In the genomic region with DNA sequence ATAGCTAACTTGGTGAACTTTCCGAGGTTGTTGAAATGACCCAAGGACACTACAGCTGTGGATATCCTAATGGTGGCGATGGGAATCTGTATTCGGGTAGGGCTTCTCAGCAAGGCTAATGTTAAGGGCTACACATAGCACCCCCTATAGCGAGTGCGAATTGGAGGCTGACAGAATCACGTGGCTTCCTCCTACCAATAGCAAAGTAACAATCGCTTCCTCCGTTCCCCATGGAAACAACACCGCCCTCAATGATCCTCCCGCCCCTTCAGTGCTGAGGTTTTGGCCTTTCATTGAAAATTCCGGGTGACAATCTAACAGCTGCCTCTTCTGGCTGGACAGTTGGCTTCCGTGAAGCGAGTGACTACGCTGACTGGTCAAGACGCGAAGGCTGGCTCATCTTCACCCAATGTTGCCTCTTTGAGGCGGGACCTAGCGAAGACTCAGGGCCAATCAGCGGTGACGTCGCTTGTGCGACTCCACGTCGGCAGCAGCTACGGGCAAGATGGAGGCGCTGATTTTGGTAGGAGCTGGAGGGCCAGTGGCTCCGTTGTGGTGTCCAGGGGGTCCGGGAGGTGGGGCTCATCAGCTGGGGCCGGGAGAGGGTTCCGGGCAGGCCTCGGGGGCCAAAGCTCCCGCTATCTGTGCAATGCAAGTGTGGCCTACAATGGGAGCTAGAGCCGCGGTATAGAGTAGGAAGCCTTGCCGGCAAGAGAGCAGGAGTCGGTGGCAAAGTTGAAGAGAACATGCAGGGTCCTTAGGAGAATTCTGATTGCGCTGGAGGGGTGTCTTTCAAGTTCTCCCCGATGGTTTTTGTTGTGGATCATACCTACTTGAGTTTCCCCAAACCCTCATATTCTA, we compare ENCODE assay signal across 8 mouse cellular contexts. TPM values are rescaled to one million over a fixed set of nuclear protein-coding genes. Genes with fewer than 3 reads are reported as not detected.
DNase-seq lines count a peak whose midpoint lies in the region; ATAC-seq and TF ChIP-seq lines count a peak whose summit lies in the region.

Gene Copz1, plus strand, starts transcription at position 296 of the 861 bp plus-strand sequence.

- TF ChIP-seq POLR2A in CH12.LX (IDR thresholded peaks at IDR 0.05; ENCODE audit: low read depth, low read length): peak; percentile 91

- H3K4me3 ChIP-seq in CH12.LX (replicated peaks in 1 of 3; ENCODE audit: low read depth in 2 of 3, low read length in 2 of 3, poor library complexity in 1 of 3): peak within 1 kb of the TSS; percentile 68 to 91 (median 74)
- peak within 1 kb of the TSS; percentile 85 for H3K4me3 ChIP-seq in forebrain, embryonic 11.5 days (ENCODE audit: low read depth, low read length)
- peak within 1 kb of the TSS; percentile 95 for H3K4me3 ChIP-seq in heart, embryonic 16.5 days (ENCODE audit: low read length)
- H3K4me3 ChIP-seq in liver, embryonic 15.5 days (replicated peaks): peak within 1 kb of the TSS; percentile 88
- H3K4me3 ChIP-seq in neural tube, embryonic 12.5 days: peak within 1 kb of the TSS; percentile 84

- H3K27ac ChIP-seq in CH12.LX (ENCODE audit: insufficient read depth, low read depth): no peak within 1 kb of the TSS
- no peak within 1 kb of the TSS for H3K27ac ChIP-seq in forebrain, embryonic 11.5 days (ENCODE audit: low read depth, low read length)
- peak within 1 kb of the TSS; percentile 57 for H3K27ac ChIP-seq in heart, embryonic 16.5 days (ENCODE audit: low read length)
- H3K27ac ChIP-seq in liver, embryonic 15.5 days (replicated peaks): peak within 1 kb of the TSS; percentile 89
- no peak within 1 kb of the TSS for H3K27ac ChIP-seq in neural tube, embryonic 12.5 days

- H3K9ac ChIP-seq in CH12.LX (ENCODE audit: insufficient read depth, low read depth): peak within 1 kb of the TSS; percentile 82
- H3K9ac ChIP-seq in forebrain, embryonic 11.5 days (ENCODE audit: low read length): peak within 1 kb of the TSS; percentile 90
- H3K9ac ChIP-seq in heart, embryonic 16.5 days (ENCODE audit: low read length): peak within 1 kb of the TSS; percentile 94
- H3K9ac ChIP-seq in liver, embryonic 15.5 days: peak within 1 kb of the TSS; percentile 84
- H3K9ac ChIP-seq in neural tube, embryonic 12.5 days: peak within 1 kb of the TSS; percentile 84

- H3K4me2 ChIP-seq in CH12.LX (ENCODE audit: insufficient read depth, low read depth, poor library complexity, severe bottlenecking): peak within 1 kb of the TSS; percentile 99
- peak within 1 kb of the TSS; percentile 64 for H3K4me2 ChIP-seq in forebrain, embryonic 11.5 days (ENCODE audit: low read depth, low read length, severe bottlenecking)
- H3K4me2 ChIP-seq in heart, embryonic 16.5 days (ENCODE audit: low read depth, low read length): peak within 1 kb of the TSS; percentile 86
- H3K4me2 ChIP-seq in liver, embryonic 15.5 days: peak within 1 kb of the TSS; percentile 77
- peak within 1 kb of the TSS; percentile 74 for H3K4me2 ChIP-seq in neural tube, embryonic 12.5 days (replicated peaks)

- H3K36me3 ChIP-seq in CH12.LX (replicated peaks in 1 of 2; ENCODE audit: control insufficient read depth in 1 of 2, insufficient read depth in 1 of 2, low read length in 1 of 2): peaks cover under 1 to 10% of the 10 kb centered on the region in 2 experiments
- H3K36me3 ChIP-seq in forebrain, embryonic 11.5 days (ENCODE audit: control insufficient read depth, insufficient read depth, low read length): no peaks in the 10 kb centered on the region
- no peaks in the 10 kb centered on the region for H3K36me3 ChIP-seq in heart, embryonic 16.5 days (ENCODE audit: control insufficient read depth, insufficient read depth)
- H3K36me3 ChIP-seq in liver, embryonic 15.5 days (replicated peaks): peaks cover 13% of the 10 kb centered on the region
- no peaks in the 10 kb centered on the region for H3K36me3 ChIP-seq in neural tube, embryonic 12.5 days

- dilution Hi-C loops in CH12.LX (cut with MboI; ENCODE audit: extremely low pct_ligation_motif_present, extremely low pct_unique_long_range_greater_than_20kb, low sequenced_read_pairs): no loop called here

- WGBS in forebrain, embryonic 11.5 days: under 1% methylated on average over 38 of the region's 38 CpGs
- under 1% methylated on average over 38 of the region's 38 CpGs for WGBS in heart, embryonic 16.5 days
- under 1% methylated on average over 38 of the region's 38 CpGs for WGBS in liver, embryonic 15.5 days (ENCODE audit: insufficient replicate concordance)
- under 1% methylated on average over 38 of the region's 38 CpGs for WGBS in neural tube, embryonic 12.5 days

- ATAC-seq in forebrain, embryonic 11.5 days (replicated peaks; ENCODE audit: low FRiP score): peak; percentile 99
- peak; percentile 97 for ATAC-seq in heart, embryonic 16.5 days (replicated peaks; ENCODE audit: extremely low read depth, insufficient read depth, low FRiP score)
- ATAC-seq in liver, embryonic 15.5 days (ENCODE audit: insufficient read depth): peak; percentile 98
- ATAC-seq in neural tube, embryonic 12.5 days (ENCODE audit: low FRiP score, low read depth): peak; percentile 99

- peak; percentile 100 for DNase-seq in CH12.LX (ENCODE audit: extremely low read depth)
- peak; percentile 99 for DNase-seq in c-Kit-positive CD71-positive TER-119-negative erythroid progenitor cells, embryonic 14.5 days (ENCODE audit: low read depth)
- DNase-seq in forebrain, embryonic 11.5 days (ENCODE audit: low spot score): peak; percentile 96
- DNase-seq in kidney, postnatal 36 days: peak; percentile 96 to 99
- DNase-seq in telencephalon, adult 2 months (ENCODE audit: low read depth, low spot score): peak; percentile 100

- no peak for TF ChIP-seq EP300 in CH12.LX (IDR thresholded peaks at IDR 0.05; ENCODE audit: low read length)

- no peaks in the 10 kb centered on the region for H3K9me3 ChIP-seq in CH12.LX (replicated peaks; ENCODE audit: low read length)
- no peaks in the 10 kb centered on the region for H3K9me3 ChIP-seq in forebrain, embryonic 11.5 days (ENCODE audit: control insufficient read depth, low read length)
- H3K9me3 ChIP-seq in heart, embryonic 16.5 days (replicated peaks; ENCODE audit: control insufficient read depth, low read length): no peaks in the 10 kb centered on the region
- no peaks in the 10 kb centered on the region for H3K9me3 ChIP-seq in liver, embryonic 15.5 days (replicated peaks)
- H3K9me3 ChIP-seq in neural tube, embryonic 12.5 days: no peaks in the 10 kb centered on the region

- no peaks in the 10 kb centered on the region for H3K27me3 ChIP-seq in CH12.LX (replicated peaks)
- H3K27me3 ChIP-seq in forebrain, embryonic 11.5 days (ENCODE audit: control insufficient read depth, insufficient read depth, low read length): no peaks in the 10 kb centered on the region
- H3K27me3 ChIP-seq in heart, embryonic 16.5 days (ENCODE audit: control insufficient read depth, insufficient read depth, low read length): no peaks in the 10 kb centered on the region
- H3K27me3 ChIP-seq in liver, embryonic 15.5 days: no peaks in the 10 kb centered on the region
- no peaks in the 10 kb centered on the region for H3K27me3 ChIP-seq in neural tube, embryonic 12.5 days (replicated peaks)

- H3K4me1 ChIP-seq in CH12.LX (ENCODE audit: control insufficient read depth in 1 of 2, insufficient read depth in 2 of 2): peaks cover 0 to 28% of the 10 kb centered on the region in 2 experiments; a peak in 2 of 4 replicates
- H3K4me1 ChIP-seq in forebrain, embryonic 11.5 days (replicated peaks; ENCODE audit: control insufficient read depth, insufficient read depth, low read length): 0 out of 2 replicates have a peak, but pooled peaks cover 5% of the 10 kb centered on the region
- peaks cover 10% of the 10 kb centered on the region for H3K4me1 ChIP-seq in heart, embryonic 16.5 days (ENCODE audit: control insufficient read depth, insufficient read depth, low read length)
- H3K4me1 ChIP-seq in liver, embryonic 15.5 days (replicated peaks): peaks cover 59% of the 10 kb centered on the region
- H3K4me1 ChIP-seq in neural tube, embryonic 12.5 days: peaks cover 14% of the 10 kb centered on the region

- TF ChIP-seq CTCF in CH12.LX (conservative IDR thresholded peaks at IDR 0.05 in 1 of 2, IDR thresholded peaks at IDR 0.05 in 1 of 2; ENCODE audit: low read depth in 2 of 2, low read length in 2 of 2): peak in 1 of 2 experiments; percentile 49; a peak in 2 of 4 replicates

- no peak; the same call in 1 of the 2 replicates for TF ChIP-seq RAD21 in CH12.LX (IDR thresholded peaks at IDR 0.05; ENCODE audit: low read depth, low read length)

- peaks cover 35% of the 10 kb centered on the region for H3K79me2 ChIP-seq in CH12.LX (replicated peaks; ENCODE audit: control insufficient read depth, extremely low read depth, insufficient read depth, poor library complexity, severe bottlenecking)

- in situ Hi-C loops in CH12.LX (cut with MboI; ENCODE audit: low pct_ligation_motif_present, low pct_unique_long_range_greater_than_20kb, low sequenced_read_pairs): no loop called here

TF ChIP-seq in CH12.LX, 34 proteins besides CTCF, POLR2A, EP300 and RAD21 (continues in another document):
- TF ChIP-seq ZMIZ1 (IDR thresholded peaks at IDR 0.05; ENCODE audit: low read depth, low read length) (peak; percentile 88), IRF4 (IDR thresholded peaks at IDR 0.05; ENCODE audit: low read depth, low read length) (0 out of 2 replicates have a peak, but pooled peaks have one; percentile 27), POLR2AphosphoS2 (IDR thresholded peaks at IDR 0.05; ENCODE audit: low read depth, low read length) (peak; percentile 84), TBP (conservative IDR thresholded peaks at IDR 0.05; ENCODE audit: low read depth, low read length) (peak; percentile 83; the same call in 1 of the 2 replicates), JUND (conservative IDR thresholded peaks at IDR 0.05; ENCODE audit: low read depth, low read length) (no peak), MAX (IDR thresholded peaks at IDR 0.05; ENCODE audit: low read length) (peak; percentile 98), MAZ (IDR thresholded peaks at IDR 0.05; ENCODE audit: low read depth, low read length) (0 out of 2 replicates have a peak, but pooled peaks have one; percentile 11), NELFE (IDR thresholded peaks at IDR 0.05; ENCODE audit: low read depth, low read length) (peak; percentile 76), PAX5 (IDR thresholded peaks at IDR 0.05; ENCODE audit: low read length) (no peak), HCFC1 (IDR thresholded peaks at IDR 0.05; ENCODE audit: low read depth, low read length) (peak; percentile 80), SMC3 (IDR thresholded peaks at IDR 0.05; ENCODE audit: low read depth, low read length) (no peak), MYC (IDR thresholded peaks at IDR 0.05; ENCODE audit: low read depth, low read length) (peak; percentile 86)

RNA-seq across cellular contexts. Expression of gene Copz1, which starts in this region (rescaled TPM):
- total RNA-seq in CH12.LX (2012; rRNA removed): 80.0 and 97.9 TPM in 2 replicates
- 135 and 148 TPM in 2 replicates for total RNA-seq in CH12.LX (2014; rRNA removed)
- 263 and 271 TPM in 2 replicates for polyA plus RNA-seq in CH12.LX (2012; ENCODE audit: insufficient read length, low read depth)
- 265 TPM in 2 replicates for polyA plus RNA-seq in forebrain, embryonic 11.5 days (2014; fragmentation: Nextera tagmentation; extraction: Ambion mirVana)
- 155 and 161 TPM in 2 replicates for polyA plus RNA-seq in heart, embryonic 16.5 days (2015; fragmentation: Nextera tagmentation; extraction: Ambion mirVana)
- polyA plus RNA-seq in liver, embryonic 15.5 days (2015; fragmentation: Nextera tagmentation; extraction: Ambion mirVana): 196 and 203 TPM in 2 replicates
- polyA plus RNA-seq in neural tube, embryonic 12.5 days (2016; fragmentation: Nextera tagmentation; extraction: Ambion mirVana): 231 and 243 TPM in 2 replicates

Comparison
In these comparisons a context has a peak if more than half of its experiments do, and no peak if none do; other contexts are left out.
1. H3K27ac ChIP-seq: peak in heart, embryonic 16.5 days (single experiment) and liver, embryonic 15.5 days (single experiment); none in CH12.LX (single experiment), forebrain, embryonic 11.5 days (single experiment) and neural tube, embryonic 12.5 days (single experiment).
2. Peak in every context shown above with its lines, with median percentiles within 50 percentile points of each other: DNase-seq, H3K4me2 ChIP-seq, H3K4me3 ChIP-seq, H3K9ac ChIP-seq and ATAC-seq.